Mouse (Mus musculus): ENCODE data around the gene Plekhg4. TPM values are rescaled to one million over a fixed set of nuclear protein-coding genes. Genes with fewer than 3 reads are reported as not detected.

Gene Plekhg4
- polyA plus RNA-seq, 1 experiment: 1.5 TPM

GRCm38 (mm10) chr8:105431743-105432515 is 58.9 kb downstream of the Plekhg4 start:
- no peak overlapping the region for H3K27ac ChIP-seq (ENCODE audit: control insufficient read depth, insufficient read depth, low read length)
- no peak for DNase-seq
- 87% methylated on average over 7 of the region's 7 CpGs for WGBS

More at GRCm38 (mm10) chr8:105431743-105432515, 58.9 kb downstream of the Plekhg4 start:
- Histone ChIP-seq H3K4me1 (replicated peaks; ENCODE audit: control insufficient read depth, insufficient read depth, low read length) (peaks cover 13% of the 10 kb centered on the region), H3K36me3 (ENCODE audit: control insufficient read depth, insufficient read depth, low read length) (no peaks in the 10 kb centered on the region), H3K4me3 (ENCODE audit: control insufficient read depth, insufficient read depth, low read length) (no peak overlapping the region), H3K27me3 (ENCODE audit: control insufficient read depth, insufficient read depth, low read length) (no peaks in the 10 kb centered on the region)
- TF ChIP-seq CTCF (IDR thresholded peaks at IDR 0.05; ENCODE audit: borderline replicate concordance, control insufficient read depth, extremely low read depth, insufficient read depth, low read length, poor library complexity) (no peak), POLR2A (IDR thresholded peaks at IDR 0.05; ENCODE audit: control insufficient read depth, extremely low read depth, insufficient read depth, low read length, poor library complexity) (no peak)

Other genes starting within 250 kb of the Plekhg4 start
- gene Ces4a, start 241.5 kb upstream of the Plekhg4 start, polyA plus RNA-seq (2012; rRNA removed): 0.05 TPM in 1 of 2 replicates, not detected in the other
- gene Cbfb, start 202.6 kb upstream of the Plekhg4 start, polyA plus RNA-seq (2012; rRNA removed): 26.7 and 34.4 TPM in 2 replicates
- 24.6 and 26.4 TPM in 2 replicates for gene D230025D16Rik, start 148.1 kb upstream of the Plekhg4 start, polyA plus RNA-seq (2012; rRNA removed)
- gene B3gnt9, start 118.1 kb upstream of the Plekhg4 start, polyA plus RNA-seq (2012; rRNA removed): 11.6 and 13.1 TPM in 2 replicates
- gene Tradd, start 108.7 kb upstream of the Plekhg4 start, polyA plus RNA-seq (2012; rRNA removed): 40.1 and 40.4 TPM in 2 replicates
- 27.8 and 30.4 TPM in 2 replicates for gene Fbxl8, start 108.6 kb upstream of the Plekhg4 start, polyA plus RNA-seq (2012; rRNA removed)
- gene Hsf4, start 103.5 kb upstream of the Plekhg4 start, polyA plus RNA-seq (2012; rRNA removed): 2.9 and 3.3 TPM in 2 replicates
- 3.5 and 4.0 TPM in 2 replicates for gene Nol3, start 97.1 kb upstream of the Plekhg4 start, polyA plus RNA-seq (2012; rRNA removed)
- 13.6 and 14.3 TPM in 2 replicates for gene 4931428F04Rik, start 83.4 kb upstream of the Plekhg4 start, polyA plus RNA-seq (2012; rRNA removed)
- gene Exoc3l, start 77.2 kb upstream of the Plekhg4 start, polyA plus RNA-seq (2012; rRNA removed): 10.6 and 12.7 TPM in 2 replicates
- 474 and 475 TPM in 2 replicates for gene E2f4, start 75.6 kb upstream of the Plekhg4 start, polyA plus RNA-seq (2012; rRNA removed)
- 28.9 and 39.1 TPM in 2 replicates for gene Elmo3, start 67.7 kb upstream of the Plekhg4 start, polyA plus RNA-seq (2012; rRNA removed)
- 13.1 and 15.1 TPM in 2 replicates for gene Lrrc29, start 47.0 kb upstream of the Plekhg4 start, polyA plus RNA-seq (2012; rRNA removed)
- 137 and 194 TPM in 2 replicates for gene Tmem208, start 46.9 kb upstream of the Plekhg4 start, polyA plus RNA-seq (2012; rRNA removed)
- gene Fhod1, start 25.3 kb upstream of the Plekhg4 start, polyA plus RNA-seq (2012; rRNA removed): 33.6 and 36.2 TPM in 2 replicates
- gene Slc9a5, start 24.4 kb upstream of the Plekhg4 start, polyA plus RNA-seq (2012; rRNA removed): 12.7 and 14.7 TPM in 2 replicates
- 0.07 TPM in 1 of 2 replicates, not detected in the other for gene Kctd19, start 40.2 kb downstream of the Plekhg4 start, polyA plus RNA-seq (2012; rRNA removed)
- gene Lrrc36, start 40.3 kb downstream of the Plekhg4 start, polyA plus RNA-seq (2012; rRNA removed): 0.24 and 0.34 TPM in 2 replicates
- 14.6 and 27.8 TPM in 2 replicates for gene Tppp3, start 98.3 kb downstream of the Plekhg4 start, polyA plus RNA-seq (2012; rRNA removed)
- gene Zdhhc1, start 123.6 kb downstream of the Plekhg4 start, polyA plus RNA-seq (2012; rRNA removed): 22.3 and 23.5 TPM in 2 replicates
- 0.46 and 0.90 TPM in 2 replicates for gene Hsd11b2, start 145.5 kb downstream of the Plekhg4 start, polyA plus RNA-seq (2012; rRNA removed)
- gene Atp6v0d1, start 192.8 kb downstream of the Plekhg4 start, polyA plus RNA-seq (2012; rRNA removed): 112 and 119 TPM in 2 replicates
- 125 and 128 TPM in 2 replicates for gene Ripor1, start 232.0 kb downstream of the Plekhg4 start, polyA plus RNA-seq (2012; rRNA removed)